Mouse (Mus musculus) forelimb bud, embryonic 11.5 days (tissue): ENCODE measurements around the gene Diras1.
A peak's percentile ranks its signal among the peaks of the same experiment; 100 is the strongest.
"Not testable (repeated sequence)": the region's sequence is repeated elsewhere in the genome, so short reads cannot be mapped to it uniquely, and the experiment has no call there.

ENCODE experiments used
- DNase-seq: peaks from one replicate; pipeline ENCODE4 v3.0.0-alpha.2; 2012; ENCODE audit warnings: low read depth, low spot score

The Diras1 gene

GRCm38 (mm10) chr10:81025639-81026275 is at the start of gene Diras1:
Gene Diras1, minus strand, starts transcription at chr10:81025662.
- no peak for DNase-seq

GRCm38 (mm10) chr10:81073464-81073863 is 48.0 kb upstream of the Diras1 start:
- DNase-seq: no peak

- DNase-seq: no peak
Measured at GRCm38 (mm10) chr10:81072290-81072689, 46.8 kb upstream of the Diras1 start.

GRCm38 (mm10) chr10:81069836-81070235 is 44.4 kb upstream of the Diras1 start, which contains the start of gene Thop1:
Gene Thop1, plus strand, starts transcription at chr10:81070035.
- DNase-seq: peak; percentile 100

- DNase-seq: no peak
Measured at GRCm38 (mm10) chr10:81068706-81069105, 43.2 kb upstream of the Diras1 start.

- DNase-seq: not testable (repeated sequence)
Measured at GRCm38 (mm10) chr10:81064519-81064918, 39.1 kb upstream of the Diras1 start.

- no peak for DNase-seq
Measured at GRCm38 (mm10) chr10:81062710-81063109, 37.2 kb upstream of the Diras1 start.

- DNase-seq: peak; percentile 100
Measured at GRCm38 (mm10) chr10:81059603-81060543, 34.4 kb upstream of the Diras1 start, which contains the start of gene Sgta. Gene Sgta, minus strand, starts transcription at chr10:81060181.

- no peak for DNase-seq
Measured at GRCm38 (mm10) chr10:81058896-81059295, 33.4 kb upstream of the Diras1 start.

GRCm38 (mm10) chr10:81057406-81058130 is 32.1 kb upstream of the Diras1 start:
- DNase-seq: no peak

GRCm38 (mm10) chr10:81055802-81056340 is 30.4 kb upstream of the Diras1 start:
- DNase-seq: not testable (repeated sequence)

GRCm38 (mm10) chr10:81055169-81055568 is 29.7 kb upstream of the Diras1 start:
- DNase-seq: no peak

- no peak for DNase-seq
Measured at GRCm38 (mm10) chr10:81052577-81052976, 27.1 kb upstream of the Diras1 start.

- DNase-seq: no peak
Measured at GRCm38 (mm10) chr10:81051133-81051532, 25.7 kb upstream of the Diras1 start.

- no peak for DNase-seq
Measured at GRCm38 (mm10) chr10:81050645-81051044, 25.2 kb upstream of the Diras1 start.

- not testable (repeated sequence) for DNase-seq
Measured at GRCm38 (mm10) chr10:81045246-81045645, 19.8 kb upstream of the Diras1 start.

GRCm38 (mm10) chr10:81041458-81042175 is 16.2 kb upstream of the Diras1 start:
- DNase-seq: peak; percentile 70

GRCm38 (mm10) chr10:81036988-81037580 is 11.6 kb upstream of the Diras1 start, which contains the start of gene Slc39a3:
Gene Slc39a3, minus strand, starts transcription at chr10:81037426.
- peak; percentile 100 for DNase-seq

GRCm38 (mm10) chr10:81036251-81036650 is 10.8 kb upstream of the Diras1 start:
- no peak for DNase-seq

GRCm38 (mm10) chr10:81033586-81033985 is 8.1 kb upstream of the Diras1 start:
- DNase-seq: no peak
